Mouse (Mus musculus) liver (tissue): ENCODE data around the gene Trit1.

Experiments
- DNase-seq: peaks from one replicate; pipeline ENCODE4 v3.0.0-alpha.2; 2020; ENCODE audit warnings: mixed read lengths

The Trit1 gene

DNA sequence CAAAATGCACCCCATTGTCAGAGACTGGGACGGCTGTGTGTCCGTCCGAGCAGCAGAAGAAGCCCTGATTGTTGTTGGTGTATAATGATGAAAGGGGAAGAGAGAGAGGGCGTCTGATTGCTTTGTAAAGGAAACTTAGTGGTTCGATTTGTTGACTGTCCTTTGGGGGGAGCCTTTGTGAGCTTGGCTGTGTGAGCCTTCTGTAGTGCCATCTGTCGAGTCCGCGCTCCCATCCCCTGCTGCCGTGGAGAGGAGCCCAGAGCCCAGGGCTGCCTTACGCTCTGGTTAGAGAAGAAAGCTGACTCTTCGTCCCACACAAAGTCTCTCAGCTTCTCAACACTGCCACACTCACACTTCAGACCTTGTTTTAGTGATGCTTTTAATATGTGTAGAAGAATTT, 36.8 kb downstream of the Trit1 start:
- DNase-seq: no peak

DNA sequence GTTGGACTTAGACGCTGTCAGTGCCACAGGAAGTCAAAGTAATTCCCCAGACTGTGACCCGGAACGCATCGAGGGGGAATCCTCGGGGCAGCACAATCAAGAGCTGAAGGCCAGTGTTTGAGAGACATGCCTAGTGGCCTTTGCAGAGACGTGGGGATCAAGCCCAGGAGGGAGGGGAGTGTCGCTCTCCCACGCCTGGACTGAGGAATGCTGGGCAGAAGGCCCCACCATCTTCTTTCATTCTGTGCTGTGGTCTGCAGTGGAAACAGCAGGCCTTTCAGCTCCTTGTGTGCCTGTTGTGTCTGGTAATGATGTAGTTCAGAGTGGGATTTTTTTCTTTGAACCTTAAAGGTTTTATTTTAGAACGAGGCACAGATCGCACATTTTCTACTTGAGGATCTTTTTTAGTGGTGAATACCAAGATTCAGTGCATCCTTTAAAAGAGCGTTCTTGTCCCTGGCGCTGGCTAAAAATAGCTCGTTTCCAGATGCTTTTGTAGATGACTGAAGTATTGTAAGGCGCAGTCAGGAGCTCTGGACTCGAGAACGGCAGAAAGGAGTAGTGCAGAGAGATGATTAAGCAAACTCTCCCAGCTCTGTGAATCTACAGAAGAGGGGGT, 37.9 kb downstream of the Trit1 start:
- DNase-seq: no peak

DNA sequence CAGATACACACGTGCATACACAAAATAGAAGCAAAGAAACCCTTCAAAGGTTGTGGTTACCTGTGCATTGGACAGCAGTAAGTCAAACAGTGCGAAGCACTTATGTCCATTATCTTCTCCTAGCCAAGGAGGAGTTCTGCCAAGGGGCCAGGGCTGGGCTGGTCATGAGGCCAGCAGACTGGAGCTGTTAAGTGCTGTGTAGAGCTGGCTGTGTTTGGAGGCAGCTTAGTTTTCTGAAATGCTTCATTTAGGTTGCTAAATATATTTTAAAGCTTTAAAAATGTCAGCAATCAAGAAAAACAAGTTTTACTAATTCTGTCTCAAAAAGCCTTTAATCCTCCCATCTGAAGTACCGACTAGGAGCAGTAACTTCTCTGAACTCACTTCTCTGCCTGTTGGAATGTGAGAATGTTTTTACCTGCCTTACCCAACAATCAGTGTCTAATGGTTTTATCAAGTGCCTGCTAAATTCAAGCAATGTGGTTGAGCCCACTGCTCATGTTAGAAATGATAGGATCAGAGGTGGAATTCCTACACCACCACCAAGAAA, 40.2 kb downstream of the Trit1 start:
- no peak for DNase-seq

DNA sequence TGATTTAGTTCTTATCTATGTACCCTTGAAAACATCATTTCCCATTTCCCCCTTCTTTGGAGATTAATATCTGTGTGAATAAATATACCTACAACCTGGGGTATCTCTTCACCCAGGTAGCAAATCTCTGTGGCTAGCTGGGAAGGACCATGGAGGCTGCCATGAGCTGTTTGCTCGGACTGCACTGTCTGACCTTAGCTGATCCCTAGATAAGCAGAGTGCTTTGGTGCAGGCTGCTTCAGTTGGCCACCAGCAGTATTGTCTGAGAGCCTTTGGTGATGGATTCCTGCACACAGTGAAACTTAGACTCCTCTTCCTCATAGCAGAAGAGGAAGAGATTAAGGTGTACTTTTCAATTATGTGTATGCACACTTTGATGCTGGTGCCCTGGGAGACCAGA, 41.6 kb downstream of the Trit1 start:
- no peak for DNase-seq

DNA sequence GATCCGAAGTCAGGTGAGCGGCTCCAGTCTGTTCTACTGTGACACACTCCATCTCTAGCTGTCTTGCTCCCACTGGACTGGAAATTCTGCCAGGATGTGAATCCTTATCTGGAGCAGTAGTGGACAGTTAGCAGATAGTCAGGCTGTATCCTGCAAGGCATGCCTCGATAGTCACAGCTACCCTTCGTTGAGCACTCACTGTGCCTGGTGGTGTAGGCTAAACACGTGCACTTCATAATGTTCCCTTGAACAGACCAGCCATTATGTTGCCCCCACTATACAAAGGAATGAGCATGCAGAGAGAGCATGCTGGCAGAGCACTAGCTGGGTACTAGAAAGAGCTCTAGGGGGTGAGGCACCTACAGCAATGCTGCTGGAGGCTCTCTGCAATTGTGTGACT, 45.3 kb downstream of the Trit1 start:
- DNase-seq: no peak

DNA sequence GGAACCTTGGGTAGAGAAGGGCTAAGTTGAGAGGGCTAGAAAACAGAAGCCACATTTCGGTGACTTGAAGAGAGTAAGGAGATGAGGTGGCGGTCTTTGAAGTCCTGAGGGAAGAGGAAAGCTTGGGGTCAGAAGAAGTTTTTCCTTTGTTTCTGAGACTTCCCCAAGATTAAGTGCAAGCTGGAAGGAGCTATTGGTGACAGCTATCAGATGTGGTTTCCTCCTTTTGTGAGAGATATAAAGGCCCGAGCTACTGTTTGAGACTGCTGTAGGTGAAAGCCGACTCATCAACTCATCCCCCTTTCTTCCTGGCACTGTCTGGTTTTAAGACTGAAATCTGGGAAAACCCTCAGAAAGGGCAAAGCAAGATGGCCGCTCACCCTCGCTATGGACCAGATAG, 52.2 kb downstream of the Trit1 start:
- no peak for DNase-seq

DNA sequence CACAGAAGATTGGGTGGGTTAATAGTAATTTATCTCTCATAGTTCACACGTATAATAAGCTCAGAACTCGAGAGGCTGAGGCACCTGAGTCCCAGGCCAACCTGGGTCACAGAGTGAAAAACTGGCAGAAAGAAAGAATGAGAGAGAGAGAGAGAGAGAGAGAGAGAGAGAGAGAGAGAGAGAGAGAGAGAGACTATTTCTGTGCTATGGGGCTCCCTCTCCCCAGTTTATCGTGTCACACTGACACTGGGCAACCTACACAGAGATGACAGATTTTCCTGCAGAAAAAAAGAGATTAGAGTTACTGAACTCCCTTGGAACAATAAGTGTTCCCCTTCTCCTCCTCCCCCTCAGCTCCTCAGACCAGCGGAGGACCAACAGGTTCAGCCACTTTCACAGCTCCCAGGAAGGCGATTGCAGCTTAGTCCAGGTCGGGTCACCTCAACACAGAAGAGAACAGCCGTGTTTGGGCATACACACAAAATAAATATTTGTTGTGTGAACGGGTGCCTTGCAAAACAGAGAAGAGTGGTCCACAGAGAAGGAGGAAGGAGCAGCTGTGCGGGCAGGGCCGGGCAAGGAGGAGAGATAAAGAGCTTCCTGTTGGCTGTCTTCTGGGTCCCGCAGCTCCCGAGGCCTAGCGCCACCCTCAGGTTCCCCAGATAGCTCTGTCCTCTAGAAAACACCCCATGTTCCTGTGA, 55.0 kb downstream of the Trit1 start:
- peak; percentile 61 for DNase-seq

DNA sequence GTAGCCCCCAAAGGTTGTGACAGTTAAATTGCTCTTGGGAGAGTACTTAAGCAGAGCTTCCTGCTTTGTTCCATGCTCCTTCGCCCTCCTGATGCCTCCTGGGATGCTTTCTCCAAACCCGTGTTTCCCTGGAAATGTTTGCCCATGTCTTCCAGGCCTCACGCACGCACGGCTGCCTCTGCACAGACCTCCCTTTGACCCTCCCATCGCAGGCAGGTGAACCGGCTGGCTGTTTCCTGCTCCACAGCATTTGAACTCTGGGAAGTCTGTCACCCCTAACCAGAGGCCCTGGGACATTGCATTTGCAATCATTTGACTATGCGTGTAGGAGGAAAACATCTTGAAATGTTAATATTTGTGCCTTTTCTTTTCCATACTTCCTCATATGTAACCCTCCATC, 60.5 kb downstream of the Trit1 start:
- no peak for DNase-seq

DNA sequence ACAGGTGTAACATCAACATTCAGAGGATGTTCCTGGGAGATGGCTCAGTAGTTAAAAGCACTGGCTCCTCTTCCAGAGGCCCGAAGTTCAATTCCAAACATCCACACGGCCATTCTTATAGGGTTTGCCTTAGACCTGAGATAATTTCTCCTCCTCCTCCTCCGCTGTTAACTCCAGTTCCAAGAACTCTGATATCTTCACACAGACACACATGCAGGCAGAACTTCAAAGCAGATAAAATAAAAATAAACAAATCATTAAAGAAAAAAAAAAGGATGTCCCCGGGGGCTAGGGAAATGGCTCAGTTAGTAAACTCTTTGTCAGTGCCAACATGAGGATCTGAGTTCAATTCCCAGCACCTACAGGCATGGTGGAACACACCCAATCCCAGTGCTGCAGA, 61.8 kb downstream of the Trit1 start:
- no peak for DNase-seq

DNA sequence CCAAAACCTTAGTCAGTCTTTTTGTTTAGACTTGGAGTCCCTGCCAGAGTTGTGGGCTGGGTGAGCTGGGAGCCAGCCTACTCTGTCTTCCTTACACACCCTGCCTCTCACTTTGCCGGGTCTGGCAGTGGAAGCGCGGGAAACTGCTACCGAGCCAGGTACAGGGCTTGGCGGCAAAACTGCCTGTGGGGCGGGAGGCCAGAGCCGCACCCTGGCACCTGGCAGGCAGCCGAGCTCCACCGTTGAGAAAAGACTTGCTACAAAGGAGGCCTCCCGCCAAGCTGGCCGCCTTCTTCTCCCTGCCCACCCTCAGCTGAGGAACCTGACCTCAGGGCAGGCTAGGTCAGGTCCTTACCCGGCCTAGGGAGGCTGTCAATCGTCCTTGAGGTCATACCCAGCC, 64.4 kb downstream of the Trit1 start:
- no peak for DNase-seq

DNA sequence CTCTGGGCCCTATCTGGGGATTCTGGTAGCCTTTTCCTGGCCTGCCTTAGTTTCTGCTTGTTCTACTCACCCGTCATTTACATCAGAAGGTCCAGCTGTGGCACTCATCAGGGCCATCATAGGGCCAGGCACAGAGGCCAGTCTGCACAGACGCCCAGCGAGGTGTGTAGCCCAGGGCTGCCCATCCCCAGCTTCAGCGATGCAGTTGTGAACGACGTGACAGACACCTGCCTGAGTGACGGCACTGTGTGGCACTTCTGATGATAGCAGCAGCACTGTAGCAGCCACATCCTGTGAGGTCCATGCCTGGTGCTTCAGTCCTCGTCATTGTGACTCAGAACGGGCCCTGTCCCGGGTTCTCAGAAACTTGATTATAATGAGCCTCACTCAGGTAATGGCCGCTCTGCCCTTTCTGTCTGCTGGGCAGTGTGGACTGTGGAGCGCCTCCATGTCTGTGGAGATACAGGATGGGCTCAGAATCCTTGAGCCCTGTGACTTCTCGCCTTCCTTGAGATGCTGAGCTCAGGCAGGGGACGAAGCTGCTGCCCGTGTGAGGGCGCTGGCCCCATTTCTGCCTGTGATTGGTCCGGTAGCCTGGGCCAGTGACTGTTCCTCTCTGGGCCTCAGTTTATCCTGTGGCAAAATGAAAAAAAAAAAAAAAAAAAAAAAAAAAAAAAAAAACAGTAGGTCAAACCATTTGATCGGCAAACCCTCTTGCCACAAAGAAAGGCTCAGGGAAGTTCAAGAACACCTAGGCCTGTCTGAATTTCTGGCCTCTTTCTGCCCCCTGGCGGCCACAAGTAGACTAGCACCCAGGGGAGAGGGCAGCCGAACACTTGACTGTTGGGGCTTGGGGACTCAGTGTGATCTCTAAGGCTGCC, 66.1 kb downstream of the Trit1 start:
- peak; percentile 44 for DNase-seq

DNA sequence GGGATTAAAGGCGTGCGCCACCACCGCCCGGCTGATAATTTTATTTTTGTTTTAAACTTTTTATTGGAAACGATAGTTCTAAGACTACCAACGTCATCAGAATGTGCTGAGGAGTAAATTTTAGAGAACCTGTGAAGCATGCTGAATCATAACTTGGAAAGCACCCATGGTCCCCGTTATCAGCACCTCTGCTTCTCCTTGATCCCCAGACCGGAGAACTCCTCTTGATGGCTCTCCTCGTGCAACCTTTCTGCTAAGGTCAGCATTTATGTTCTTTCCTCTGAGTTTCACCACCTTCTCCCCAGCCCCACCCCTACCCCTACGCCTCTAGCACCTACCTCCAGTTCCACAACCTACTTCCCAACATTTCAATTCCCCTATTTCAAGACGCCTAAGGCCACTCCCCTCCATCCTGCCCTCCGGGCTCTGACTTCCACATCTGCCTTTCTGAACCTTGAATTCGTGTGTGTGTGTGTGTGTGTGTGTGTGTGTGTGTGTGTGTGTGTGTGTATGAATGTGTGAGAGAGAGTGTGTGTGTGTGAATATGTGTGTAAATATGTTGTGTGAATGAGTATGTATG, 67.0 kb downstream of the Trit1 start:
- DNase-seq: no peak

DNA sequence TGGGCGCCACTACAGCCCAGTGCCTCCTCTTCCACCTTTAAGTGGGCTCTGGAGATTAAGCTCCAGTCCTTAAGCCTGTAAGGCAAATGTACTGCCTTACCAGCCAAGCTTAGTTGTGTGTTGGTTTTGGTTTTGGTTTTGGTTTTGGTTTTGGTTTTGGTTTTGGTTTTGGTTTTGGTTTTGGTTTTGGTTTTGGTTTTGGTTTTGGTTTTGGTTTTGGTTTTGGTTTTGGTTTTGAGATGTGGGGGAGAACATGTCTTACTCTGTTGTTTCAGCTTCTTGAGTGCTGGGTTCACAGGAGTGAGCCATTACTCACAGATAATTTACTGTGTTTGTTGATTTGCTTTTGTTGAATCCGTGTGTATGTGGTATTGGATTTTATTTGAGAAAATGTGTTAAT, 68.9 kb downstream of the Trit1 start:
- DNase-seq: no peak

DNA sequence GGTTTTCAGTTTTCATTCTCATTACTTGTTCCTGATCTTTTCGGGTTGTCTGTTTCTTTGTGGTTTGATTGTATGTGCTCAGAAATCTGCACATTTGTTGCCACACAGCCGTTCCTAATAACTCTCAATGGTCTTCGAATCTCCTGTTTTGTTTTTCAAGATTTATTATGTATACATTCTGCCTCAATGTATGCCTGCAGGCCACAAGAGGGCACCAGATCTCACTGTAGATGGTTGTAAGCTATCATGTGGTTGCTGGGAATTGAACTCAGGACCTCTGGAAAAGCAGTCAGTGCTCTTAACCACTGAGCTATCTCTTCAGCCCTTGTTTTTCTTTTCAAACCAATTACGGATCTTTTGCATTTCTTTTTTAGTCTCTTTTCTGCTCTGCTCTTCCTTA, 70.0 kb downstream of the Trit1 start:
- no peak for DNase-seq

DNA sequence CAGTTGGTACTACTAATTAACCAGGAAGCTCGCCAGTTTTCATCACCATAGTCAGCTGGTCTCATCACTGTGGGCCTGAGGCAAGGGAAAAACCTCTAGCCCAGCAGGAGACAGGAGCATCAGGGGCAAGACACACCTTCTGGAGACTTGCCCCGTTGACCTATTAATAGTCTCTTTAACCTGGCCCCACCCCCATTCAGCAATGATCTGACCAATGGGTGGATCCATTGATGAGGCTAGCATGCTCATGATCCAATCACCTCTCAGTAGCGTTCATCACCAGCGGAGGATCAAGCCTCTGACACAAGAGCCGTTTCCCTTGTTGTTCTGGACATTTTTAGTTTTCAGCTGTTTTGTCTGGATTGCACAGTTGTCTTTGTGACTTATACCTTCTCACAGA, 76.2 kb downstream of the Trit1 start:
- DNase-seq: no peak

DNA sequence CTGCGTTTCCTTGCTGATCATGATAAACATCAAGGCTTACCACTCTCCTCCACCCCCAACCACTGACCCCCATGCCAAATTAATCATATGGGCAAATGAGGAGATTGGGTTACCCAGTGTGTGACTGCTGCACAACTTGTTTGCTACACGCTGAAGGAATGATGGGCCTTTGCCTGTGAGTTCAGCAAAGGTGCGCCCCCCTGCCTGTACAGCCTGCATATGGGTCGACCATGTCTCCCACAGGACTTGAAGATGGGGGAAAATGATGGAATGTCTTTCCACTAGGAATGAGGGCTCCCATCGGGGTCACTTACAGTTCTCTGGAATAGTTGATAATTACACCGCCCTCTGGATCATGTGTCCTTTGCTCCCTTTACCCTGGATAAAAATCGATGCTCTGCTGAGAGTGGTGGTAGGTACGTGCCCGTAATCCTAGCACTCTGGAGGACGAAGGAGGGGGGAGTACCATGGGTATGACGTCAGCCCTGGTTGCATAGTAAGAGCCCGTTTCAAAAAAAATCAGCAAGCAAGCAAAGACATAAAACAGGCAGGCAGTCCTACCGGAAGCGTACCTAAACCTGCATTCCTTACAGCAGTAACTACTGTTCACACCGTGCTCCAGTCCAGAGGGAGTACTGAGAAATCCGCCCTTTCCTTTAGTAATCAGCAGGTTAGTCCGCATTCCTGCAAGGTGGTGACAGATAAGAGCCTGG, 76.8 kb downstream of the Trit1 start:
- no peak for DNase-seq

DNA sequence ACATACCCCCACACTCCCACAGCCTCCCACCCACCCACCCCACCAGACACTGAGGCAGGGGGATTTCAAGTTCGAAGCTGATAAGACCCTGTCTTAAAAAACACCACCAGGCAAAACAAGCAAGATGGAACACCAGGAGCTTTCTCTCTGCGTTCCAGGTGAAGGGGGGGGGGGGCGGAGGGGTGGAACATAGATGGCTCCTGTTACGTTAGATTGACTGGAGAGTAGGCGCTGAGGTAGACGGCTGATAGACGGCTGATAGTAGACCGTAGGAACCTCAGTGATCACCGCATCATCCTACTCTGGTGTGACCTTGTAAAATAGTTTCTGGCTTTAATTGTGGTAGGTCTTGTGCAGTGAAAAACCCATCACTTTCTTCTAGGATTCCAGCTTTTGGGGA, 77.5 kb downstream of the Trit1 start:
- DNase-seq: no peak
